Mouse (Mus musculus): ENCODE data around the gene Serinc3.
"Not testable (repeated sequence)": the region's sequence is repeated elsewhere in the genome, so short reads cannot be mapped to it uniquely, and the experiment has no call there.

The Serinc3 gene

GRCm38 (mm10) chr2:163662698-163663221 lies 17.8 kb upstream of the Serinc3 start:
- DNase-seq (ENCODE audit: low spot score in 2 of 2) = no peak

GRCm38 (mm10) chr2:163662076-163662475 lies 17.1 kb upstream of the Serinc3 start:
- DNase-seq (ENCODE audit: low spot score in 2 of 2) = no peak

GRCm38 (mm10) chr2:163661371-163661850 lies 16.5 kb upstream of the Serinc3 start:
- peak in 1 of 2 experiments; percentile 41 for DNase-seq (ENCODE audit: low spot score in 2 of 2)

GRCm38 (mm10) chr2:163660103-163660701 lies 15.3 kb upstream of the Serinc3 start:
- DNase-seq (ENCODE audit: low spot score in 2 of 2) = no peak

GRCm38 (mm10) chr2:163659431-163659830 lies 14.5 kb upstream of the Serinc3 start:
- DNase-seq (ENCODE audit: low spot score in 2 of 2) = no peak

- DNase-seq (ENCODE audit: low spot score in 2 of 2) = no peak
Measured at GRCm38 (mm10) chr2:163658941-163659340, 14.0 kb upstream of the Serinc3 start.

GRCm38 (mm10) chr2:163657975-163658886 lies 13.3 kb upstream of the Serinc3 start, which contains the start of gene Pkig:
Gene Pkig (plus strand): TSS chr2:163658386.
- DNase-seq (ENCODE audit: low spot score in 2 of 2) = peak; percentile 65 to 74

GRCm38 (mm10) chr2:163657486-163657885 lies 12.6 kb upstream of the Serinc3 start:
- no peak for DNase-seq (ENCODE audit: low spot score in 2 of 2)

GRCm38 (mm10) chr2:163655699-163656098 lies 10.8 kb upstream of the Serinc3 start:
- not testable (repeated sequence) for DNase-seq (ENCODE audit: low spot score in 2 of 2)

- DNase-seq (ENCODE audit: low spot score in 2 of 2) = no peak
Measured at GRCm38 (mm10) chr2:163646461-163647080, 1.6 kb upstream of the Serinc3 start.

GRCm38 (mm10) chr2:163645700-163646460 lies 949 bp upstream of the Serinc3 start:
- no peak for DNase-seq (ENCODE audit: low spot score in 2 of 2)

- no peak for DNase-seq (ENCODE audit: low spot score in 2 of 2)
Measured at GRCm38 (mm10) chr2:163644047-163644446, 884 bp downstream of the Serinc3 start.

GRCm38 (mm10) chr2:163643576-163643971 lies 1.4 kb downstream of the Serinc3 start:
- no peak for DNase-seq (ENCODE audit: low spot score in 2 of 2)

- DNase-seq (ENCODE audit: low spot score in 2 of 2) = no peak
Measured at GRCm38 (mm10) chr2:163642685-163643575, 2.0 kb downstream of the Serinc3 start.

GRCm38 (mm10) chr2:163641681-163642080 lies 3.2 kb downstream of the Serinc3 start:
- no peak for DNase-seq (ENCODE audit: low spot score in 2 of 2)

GRCm38 (mm10) chr2:163640493-163640892 lies 4.4 kb downstream of the Serinc3 start:
- no peak for DNase-seq (ENCODE audit: low spot score in 2 of 2)

- DNase-seq (ENCODE audit: low spot score in 2 of 2) = no peak
Measured at GRCm38 (mm10) chr2:163637655-163638266, 7.2 kb downstream of the Serinc3 start.

GRCm38 (mm10) chr2:163636057-163636456 lies 8.9 kb downstream of the Serinc3 start:
- DNase-seq (ENCODE audit: low spot score in 2 of 2) = no peak

- DNase-seq (ENCODE audit: low spot score in 2 of 2) = no peak
Measured at GRCm38 (mm10) chr2:163634211-163634610, 10.7 kb downstream of the Serinc3 start.

- no peak for DNase-seq (ENCODE audit: low spot score in 2 of 2)
Measured at GRCm38 (mm10) chr2:163631715-163632114, 13.2 kb downstream of the Serinc3 start.
